Mouse (Mus musculus) CH12.LX (cell line): ENCODE results near the gene Larp4b. TPM values are rescaled to one million over a fixed set of nuclear protein-coding genes. Genes with fewer than 3 reads are reported as not detected.

ENCODE experiments used
- DNase-seq: peaks from one replicate; pipeline ENCODE4 v3.0.0-alpha.2; 2013; ENCODE audit errors: extremely low read depth
- H3K27ac ChIP-seq: 2 replicates; pipeline ENCODE4 v1.5.1; 2012; ENCODE audit warnings: low read depth, mild to moderate bottlenecking, control low read depth, moderate library complexity; ENCODE audit not compliant: insufficient read depth
- H3K27me3 ChIP-seq: replicated peaks from 2 replicates; pipeline ENCODE3; 2012; ENCODE audit warnings: inconsistent platforms
- H3K36me3 ChIP-seq, 2 experiments: replicated peaks in 1 of 2; 2 replicates each; pipeline versions ENCODE3 to v1.6.1; 2012; ENCODE audit warnings: inconsistent platforms in 1 of 2, low read length in 1 of 2, mild to moderate bottlenecking in 1 of 2, mixed read lengths in 1 of 2, moderate library complexity in 1 of 2; ENCODE audit not compliant: control insufficient read depth in 1 of 2, insufficient read depth in 1 of 2
- H3K4me1 ChIP-seq, 2 experiments: 2 replicates each; pipeline ENCODE4 v1.6.1; 2012; ENCODE audit warnings: inconsistent platforms in 1 of 2, moderate library complexity in 1 of 2; ENCODE audit not compliant: insufficient read depth in 2 of 2, control insufficient read depth in 1 of 2
- H3K4me2 ChIP-seq: 2 replicates; pipeline ENCODE4 v1.6.1; 2012; ENCODE audit warnings: low read depth, mild to moderate bottlenecking, control low read depth; ENCODE audit not compliant: poor library complexity, insufficient read depth, severe bottlenecking
- H3K4me3 ChIP-seq, 3 experiments: fragments of 150-350 bp in 1 of 3; sonication (generic) in 1 of 3; replicated peaks in 1 of 3; 2 replicates each; pipeline versions ENCODE3 to v1.5.1; 2011 to 2012; ENCODE audit warnings: low read depth in 2 of 3, low read length in 2 of 3, mild to moderate bottlenecking in 2 of 3, moderate library complexity in 2 of 3, control low read depth in 1 of 3, improper control_type of control experiment in 1 of 3, inconsistent platforms in 1 of 3, mixed read lengths in 1 of 3; ENCODE audit not compliant: poor library complexity in 1 of 3
- H3K79me2 ChIP-seq: replicated peaks from 2 replicates; pipeline ENCODE4 v1.6.1; 2012; ENCODE audit warnings: mild to moderate bottlenecking, moderate library complexity; ENCODE audit not compliant: control insufficient read depth, poor library complexity, insufficient read depth, severe bottlenecking; ENCODE audit errors: extremely low read depth
- H3K9ac ChIP-seq: 2 replicates; pipeline ENCODE4 v1.6.1; 2012; ENCODE audit warnings: low read depth, mild to moderate bottlenecking, control low read depth, moderate library complexity; ENCODE audit not compliant: insufficient read depth
- H3K9me3 ChIP-seq: replicated peaks from 2 replicates; pipeline ENCODE3; 2012; ENCODE audit warnings: low read length, inconsistent platforms, mixed read lengths
- CHD1 ChIP-seq: IDR thresholded peaks from 2 replicates; pipeline ENCODE4 v1.6.1; 2012; ENCODE audit warnings: low read depth, low read length, improper control_type of control experiment, inconsistent platforms
- CTCF ChIP-seq, 2 experiments: IDR thresholded peaks in 1 of 2; conservative IDR thresholded peaks in 1 of 2; 2 replicates each; pipeline ENCODE4 v1.5.1; 2011 to 2012; ENCODE audit warnings: low read depth in 2 of 2, low read length in 2 of 2, improper control_type of control experiment in 1 of 2, inconsistent platforms in 1 of 2, mild to moderate bottlenecking in 1 of 2, moderate library complexity in 1 of 2
- E2F4 ChIP-seq: IDR thresholded peaks from 2 replicates; pipeline ENCODE4 v1.6.1; 2011; ENCODE audit warnings: low read depth, low read length, improper control_type of control experiment; ENCODE audit not compliant: insufficient replicate concordance
- JUN ChIP-seq: IDR thresholded peaks from 2 replicates; pipeline ENCODE4 v1.6.1; 2011; ENCODE audit warnings: low read depth, mild to moderate bottlenecking, low read length, improper control_type of control experiment, moderate library complexity; ENCODE audit not compliant: insufficient read depth
- KAT2A ChIP-seq: IDR thresholded peaks from 2 replicates; pipeline ENCODE4 v1.6.1; 2012; ENCODE audit warnings: low read length, improper control_type of control experiment, inconsistent platforms; ENCODE audit not compliant: insufficient replicate concordance
- MAX ChIP-seq: IDR thresholded peaks from 2 replicates; pipeline ENCODE4 v1.6.1; 2011; ENCODE audit warnings: low read length, improper control_type of control experiment
- MAZ ChIP-seq: IDR thresholded peaks from 2 replicates; pipeline ENCODE4 v1.6.1; 2012; ENCODE audit warnings: low read depth, mild to moderate bottlenecking, inconsistent platforms, low read length, improper control_type of control experiment, moderate library complexity
- POLR2A ChIP-seq: IDR thresholded peaks from 2 replicates; pipeline ENCODE4 v1.6.1; 2011; ENCODE audit warnings: low read depth, mild to moderate bottlenecking, improper control_type of control experiment, low read length
- RAD21 ChIP-seq: IDR thresholded peaks from 2 replicates; pipeline ENCODE4 v1.6.1; 2011; ENCODE audit warnings: low read depth, mild to moderate bottlenecking, low read length, improper control_type of control experiment, moderate library complexity
- RCOR1 ChIP-seq: conservative IDR thresholded peaks from 2 replicates; pipeline ENCODE4 v1.6.1; 2012; ENCODE audit warnings: low read depth, mild to moderate bottlenecking, inconsistent platforms, low read length, improper control_type of control experiment
- SIN3A ChIP-seq: IDR thresholded peaks from 2 replicates; pipeline ENCODE4 v1.6.1; 2012; ENCODE audit warnings: low read length, improper control_type of control experiment, inconsistent platforms
- TCF12 ChIP-seq: IDR thresholded peaks from 2 replicates; pipeline ENCODE4 v1.6.1; 2014; ENCODE audit warnings: low read depth, mild to moderate bottlenecking, inconsistent platforms, low read length, improper control_type of control experiment
- USF1 ChIP-seq: IDR thresholded peaks from 2 replicates; pipeline ENCODE4 v1.6.1; 2014; ENCODE audit warnings: low read depth, mild to moderate bottlenecking, inconsistent platforms, low read length, improper control_type of control experiment
- USF2 ChIP-seq: conservative IDR thresholded peaks from 2 replicates; pipeline ENCODE4 v1.6.1; 2011; ENCODE audit warnings: low read depth, low read length, improper control_type of control experiment
- ZKSCAN1 ChIP-seq: IDR thresholded peaks from 2 replicates; pipeline ENCODE4 v1.6.1; 2012; ENCODE audit warnings: low read depth, inconsistent platforms, low read length, improper control_type of control experiment, borderline replicate concordance
- ZNF384 ChIP-seq: IDR thresholded peaks from 2 replicates; pipeline ENCODE4 v1.6.1; 2012; ENCODE audit warnings: low read depth, low read length, improper control_type of control experiment, inconsistent platforms
- dilution Hi-C: fragments of 300-500 bp; cut with MboI; formaldehyde crosslinking; loops from 2 replicates; pipeline ENCODE4 v1.14.3; 2020; ENCODE audit warnings: low sequenced_read_pairs; ENCODE audit not compliant: extremely low pct_unique_long_range_greater_than_20kb, extremely low pct_ligation_motif_present
- in situ Hi-C: fragments of 300-500 bp; cut with MboI; formaldehyde crosslinking; loops from 3 replicates; pipeline ENCODE4 v1.14.3; 2019; ENCODE audit warnings: low sequenced_read_pairs, low pct_ligation_motif_present, low pct_unique_long_range_greater_than_20kb, mixed read lengths
- polyA plus RNA-seq: library from polyadenylated mRNA; unstranded; fragments of >175 nt; gene quantifications from 2 replicates; pipeline ENCODE4 v1.2.1, GENCODE M21; 2012; ENCODE audit warnings: low read depth; ENCODE audit not compliant: insufficient read length
- total RNA-seq, 2 experiments: library from RNA; depleted of rRNA; stranded (reverse); fragments of 300-350 nt in 1 of 2; fragments of >200 nt in 1 of 2; gene quantifications; 2 replicates each; pipeline ENCODE4 v1.2.3; 2012 to 2014

Larp4b gene
- total and polyA plus RNA-seq, 3 experiments: 57.9 to 63.3 (median 58.3) TPM

DNA sequence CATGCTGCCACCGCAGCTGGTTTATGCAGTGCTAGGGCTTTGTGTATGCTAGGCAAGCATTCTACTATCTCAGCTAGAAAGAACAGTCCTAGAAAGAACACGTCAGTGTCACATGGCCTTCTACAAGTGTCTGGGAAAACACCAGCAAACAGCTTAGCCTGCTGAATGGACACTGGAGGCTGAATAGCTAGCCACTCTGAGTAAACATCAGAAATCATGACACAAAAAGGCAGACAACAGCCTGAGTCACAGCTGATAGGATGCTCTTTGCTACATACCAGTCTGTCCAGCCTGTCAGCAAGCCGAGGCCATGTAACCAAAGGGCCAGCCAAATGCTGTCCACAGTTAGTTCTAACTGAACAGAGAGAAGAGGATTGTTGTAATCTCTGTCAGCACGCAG lies 32.3 kb upstream of the Larp4b start:
- no peaks in the 10 kb centered on the region for H3K27me3 ChIP-seq
- no peaks in the 10 kb centered on the region for H3K36me3 ChIP-seq
- no peak overlapping the region for H3K27ac ChIP-seq
- no peak overlapping the region for H3K9ac ChIP-seq
- in situ Hi-C loops (no loop called here), dilution Hi-C loops (no loop called here)
- no peaks in the 10 kb centered on the region for H3K79me2 ChIP-seq
- no peak overlapping the region for H3K4me3 ChIP-seq
- H3K9me3 ChIP-seq: no peaks in the 10 kb centered on the region
- no peak overlapping the region for H3K4me2 ChIP-seq
- peaks cover 0 to 6% of the 10 kb centered on the region in 2 experiments; a peak in 2 of 4 replicates for H3K4me1 ChIP-seq
- no peak for DNase-seq
- TF ChIP-seq USF1 (peak; percentile 39; the same call in 1 of the 2 replicates), KAT2A (no peak)

DNA sequence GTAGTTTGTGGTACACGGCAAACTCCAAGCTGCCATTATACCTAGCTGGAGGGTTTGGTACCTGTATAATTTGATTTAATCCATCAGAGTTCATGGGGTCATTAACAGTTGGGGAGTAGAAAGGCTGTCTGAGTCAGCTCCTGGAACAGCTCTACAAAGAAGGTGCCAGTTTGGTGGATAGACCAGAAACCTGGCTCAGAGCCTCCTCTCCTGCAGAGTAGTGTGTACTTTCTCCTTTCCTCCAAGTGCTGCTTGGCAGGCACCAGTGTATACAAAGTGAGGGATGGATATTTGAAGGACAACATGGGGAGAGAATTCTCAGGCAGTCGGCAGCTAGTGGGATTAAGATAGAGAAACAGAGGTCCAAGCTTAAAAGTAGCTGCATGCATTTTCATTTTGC lies 29.5 kb upstream of the Larp4b start:
- Histone ChIP-seq H3K4me3 (no peak overlapping the region), H3K9ac (no peak overlapping the region), H3K4me1 (peaks cover 0 to 6% of the 10 kb centered on the region in 2 experiments; a peak in 2 of 4 replicates), H3K27ac (no peak overlapping the region), H3K4me2 (no peak overlapping the region), H3K36me3 (no peaks in the 10 kb centered on the region), H3K27me3 (no peaks in the 10 kb centered on the region), H3K79me2 (no peaks in the 10 kb centered on the region), H3K9me3 (no peaks in the 10 kb centered on the region)
- in situ Hi-C loops: no loop called here
- no peak for DNase-seq
- no peak for TF ChIP-seq RCOR1
- no peak for TF ChIP-seq ZKSCAN1
- no peak for TF ChIP-seq TCF12
- TF ChIP-seq SIN3A: no peak
- TF ChIP-seq RAD21: no peak
- TF ChIP-seq CHD1: no peak
- TF ChIP-seq CTCF (conservative IDR thresholded peaks at IDR 0.05 in 1 of 2, IDR thresholded peaks at IDR 0.05 in 1 of 2; ENCODE audit: low read depth in 2 of 2, low read length in 2 of 2): no peak
- no peak for TF ChIP-seq ZNF384
- no peak for TF ChIP-seq JUN
- TF ChIP-seq USF2: no peak
- no peak for TF ChIP-seq MAZ
- TF ChIP-seq POLR2A: no peak
- dilution Hi-C loops: no loop called here

DNA sequence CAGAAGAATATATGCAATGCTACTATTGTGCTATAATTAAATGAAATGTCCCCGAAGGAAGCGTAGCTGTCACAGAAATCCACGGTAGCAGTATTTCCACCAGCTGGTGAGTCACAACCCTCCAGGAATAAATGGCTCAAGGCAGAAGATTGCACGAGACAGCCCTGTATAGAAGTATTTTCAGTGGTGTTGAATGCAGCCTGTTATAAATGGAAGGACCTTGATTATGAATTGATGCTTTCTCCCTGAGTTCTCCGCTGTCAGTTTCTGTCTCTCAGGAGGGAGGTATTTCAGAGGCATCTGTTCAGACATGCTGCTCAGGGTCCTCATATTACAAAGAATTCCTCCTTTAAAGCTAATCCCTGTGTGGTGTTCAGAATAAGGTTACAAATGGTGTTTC lies 27.6 kb upstream of the Larp4b start:
- in situ Hi-C loops: no loop called here
- no peaks in the 10 kb centered on the region for H3K27me3 ChIP-seq

More for the DNA sequence above, 27.6 kb upstream of the Larp4b start:
- Histone ChIP-seq H3K36me3 (no peaks in the 10 kb centered on the region), H3K79me2 (no peaks in the 10 kb centered on the region), H3K27ac (no peak overlapping the region), H3K4me3 (no peak overlapping the region), H3K9me3 (no peaks in the 10 kb centered on the region), H3K9ac (no peak overlapping the region), H3K4me1 (peaks cover 0 to 6% of the 10 kb centered on the region in 2 experiments; a peak in 2 of 4 replicates), H3K4me2 (no peak overlapping the region)
- TF ChIP-seq MAX (no peak), E2F4 (no peak), SIN3A (no peak)
- no peak for DNase-seq
- dilution Hi-C loops: no loop called here
